Mouse (Mus musculus) intestine, embryonic 15.5 days (tissue): ENCODE data around the gene Wfdc1. TPM values are rescaled to one million over a fixed set of nuclear protein-coding genes. Genes with fewer than 3 reads are reported as not detected.

Experiments
- ATAC-seq: fragments of 200-750 bp; cut with Nextera tagmentation; 2 replicates; pipeline ENCODE4 v1.8.0; 2017; ENCODE audit warnings: moderate TSS enrichment, moderate library complexity
- H3K27ac ChIP-seq: fragments of 300-500 bp; sonication (generic); 2 replicates; pipeline ENCODE4 v1.5.1; 2015; ENCODE audit warnings: mild to moderate bottlenecking, inconsistent platforms
- H3K27me3 ChIP-seq: fragments of 300-500 bp; sonication (generic); replicated peaks from 2 replicates; pipeline ENCODE4 v1.6.1; 2015; ENCODE audit warnings: inconsistent platforms
- H3K36me3 ChIP-seq: fragments of 300-500 bp; sonication (generic); 2 replicates; pipeline ENCODE4 v1.6.1; 2015; ENCODE audit warnings: inconsistent platforms
- H3K4me1 ChIP-seq: fragments of 300-500 bp; sonication (generic); replicated peaks from 2 replicates; pipeline ENCODE4 v1.6.1; 2015; ENCODE audit warnings: inconsistent platforms
- H3K4me2 ChIP-seq: fragments of 300-500 bp; sonication (generic); replicated peaks from 2 replicates; pipeline ENCODE4 v1.6.1; 2015; ENCODE audit warnings: mild to moderate bottlenecking, inconsistent platforms
- H3K4me3 ChIP-seq: fragments of 300-500 bp; sonication (generic); replicated peaks from 2 replicates; pipeline ENCODE4 v1.5.1; 2015; ENCODE audit warnings: inconsistent platforms
- H3K9ac ChIP-seq: fragments of 300-500 bp; sonication (generic); 2 replicates; pipeline ENCODE4 v1.6.1; 2015; ENCODE audit warnings: inconsistent platforms
- H3K9me3 ChIP-seq: fragments of 300-500 bp; sonication (generic); 2 replicates; pipeline ENCODE4 v1.6.1; 2016; ENCODE audit warnings: inconsistent platforms
- WGBS: fragments of 180-500 bp; shearing (Covaris S2); methylation state at CpG from one replicate; pipeline ENCODE4 v1.1.7; 2015; 5-methylcytosine and 5-hydroxymethylcytosine counted together
- polyA plus RNA-seq: library from polyadenylated mRNA; unstranded; fragments of >200 nt; fragmentation: Nextera tagmentation; extraction: Ambion mirVana; gene quantifications from 2 replicates; pipeline ENCODE4 v1.2.1, GENCODE M21; 2015

The Wfdc1 gene
- polyA plus RNA-seq, 1 experiment from 2014 or later = 4.5 TPM

- H3K9me3 ChIP-seq = no peaks in the 10 kb centered on the region
- no peak overlapping the region for H3K4me2 ChIP-seq
- no peak overlapping the region for H3K27ac ChIP-seq
- WGBS = 90% methylated on average over 1 of the region's 1 CpGs
- H3K36me3 ChIP-seq = no peaks in the 10 kb centered on the region
- H3K4me1 ChIP-seq = no peaks in the 10 kb centered on the region
- ATAC-seq = no peak
- H3K27me3 ChIP-seq = no peaks in the 10 kb centered on the region
- H3K4me3 ChIP-seq = no peak overlapping the region
- no peak overlapping the region for H3K9ac ChIP-seq
These were observed 23.2 kb upstream of the Wfdc1 start for GRCm38 (mm10) chr8:119642960-119643359.

GRCm38 (mm10) chr8:119644429-119644960, 21.7 kb upstream of the Wfdc1 start:
- H3K36me3 ChIP-seq = no peaks in the 10 kb centered on the region
- no peak overlapping the region for H3K4me3 ChIP-seq
- no peak for ATAC-seq
- no peak overlapping the region for H3K27ac ChIP-seq
- WGBS = 78% methylated on average over 17 of the region's 17 CpGs
- H3K9ac ChIP-seq = no peak overlapping the region
- H3K4me1 ChIP-seq = no peaks in the 10 kb centered on the region
- H3K27me3 ChIP-seq = no peaks in the 10 kb centered on the region
- H3K9me3 ChIP-seq = no peaks in the 10 kb centered on the region
- no peak overlapping the region for H3K4me2 ChIP-seq

DNA sequence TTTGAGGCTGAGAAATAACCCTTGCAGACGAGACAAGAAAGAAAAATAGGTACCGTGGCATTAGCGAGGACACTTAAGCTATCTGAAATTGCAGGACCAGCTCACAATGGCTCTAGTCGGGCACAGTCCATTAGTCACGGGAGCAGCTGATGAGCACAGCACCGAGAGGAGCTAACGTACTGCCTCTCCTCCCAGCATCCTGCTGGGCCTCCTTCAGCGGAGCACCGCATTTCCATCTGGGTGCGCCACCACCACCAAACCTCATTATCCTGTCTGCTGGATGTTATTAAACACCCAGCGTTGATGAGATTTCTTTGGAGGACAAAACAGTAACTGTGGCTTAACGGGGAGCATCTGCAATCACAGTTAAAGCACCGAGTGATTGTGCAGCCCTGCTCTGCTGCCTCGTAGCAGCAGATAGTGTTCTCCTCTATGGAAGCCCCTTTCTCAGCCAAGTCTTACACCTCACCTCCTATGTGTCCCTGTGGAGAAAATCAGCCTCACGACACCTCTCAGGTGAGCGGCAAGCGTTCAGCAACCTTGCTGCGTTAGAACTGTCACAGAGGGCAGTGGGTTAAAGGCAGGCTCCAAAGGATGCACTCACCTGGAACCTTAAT, 21.1 kb upstream of the Wfdc1 start:
- Histone ChIP-seq H3K9ac (no peak overlapping the region), H3K27me3 (no peaks in the 10 kb centered on the region), H3K9me3 (no peaks in the 10 kb centered on the region), H3K27ac (no peak overlapping the region), H3K4me3 (no peak overlapping the region), H3K4me2 (no peak overlapping the region), H3K4me1 (no peaks in the 10 kb centered on the region), H3K36me3 (no peaks in the 10 kb centered on the region)
- WGBS = 75% methylated on average over 18 of the region's 18 CpGs
- ATAC-seq = no peak

DNA sequence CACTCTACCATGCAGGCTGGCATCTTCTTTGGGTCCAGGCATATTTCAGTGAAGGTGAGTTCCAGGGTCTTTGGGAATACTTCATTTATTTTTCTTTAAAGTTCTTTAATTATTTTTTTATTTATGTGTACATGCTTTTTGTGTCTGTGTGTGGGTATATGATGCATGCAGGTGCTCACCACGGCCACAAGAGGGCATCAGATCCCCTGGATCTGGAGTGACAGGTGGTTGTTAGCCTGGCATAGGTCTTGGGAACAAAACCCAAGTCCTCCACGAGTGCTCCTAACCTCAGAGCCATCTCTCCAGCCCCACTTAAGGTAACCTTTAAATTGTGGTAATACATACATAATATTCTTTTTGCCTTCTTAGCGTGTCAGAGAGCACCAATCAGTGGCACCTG, 20.0 kb upstream of the Wfdc1 start:
- H3K9ac ChIP-seq = no peak overlapping the region
- H3K27ac ChIP-seq = no peak overlapping the region
- 66% methylated on average over 3 of the region's 3 CpGs for WGBS
- H3K4me2 ChIP-seq = no peak overlapping the region
- H3K4me1 ChIP-seq = no peaks in the 10 kb centered on the region
- ATAC-seq = no peak
- no peaks in the 10 kb centered on the region for H3K9me3 ChIP-seq
- H3K36me3 ChIP-seq = no peaks in the 10 kb centered on the region
- no peak overlapping the region for H3K4me3 ChIP-seq
- no peaks in the 10 kb centered on the region for H3K27me3 ChIP-seq

- no peaks in the 10 kb centered on the region for H3K36me3 ChIP-seq
- no peak overlapping the region for H3K9ac ChIP-seq
- WGBS = 82% methylated on average over 7 of the region's 7 CpGs
- ATAC-seq = no peak
- H3K9me3 ChIP-seq = no peaks in the 10 kb centered on the region
- H3K4me2 ChIP-seq = no peak overlapping the region
- H3K27ac ChIP-seq = no peak overlapping the region
- no peaks in the 10 kb centered on the region; the same call in 1 of the 2 replicates for H3K4me1 ChIP-seq
- H3K27me3 ChIP-seq = no peaks in the 10 kb centered on the region
- H3K4me3 ChIP-seq = no peak overlapping the region
These were observed 19.3 kb upstream of the Wfdc1 start for GRCm38 (mm10) chr8:119646846-119647245.

- Histone ChIP-seq H3K4me2 (no peak overlapping the region), H3K9me3 (no peaks in the 10 kb centered on the region), H3K4me1 (peaks cover 5% of the 10 kb centered on the region), H3K4me3 (no peak overlapping the region), H3K27ac (no peak overlapping the region), H3K9ac (no peak overlapping the region), H3K36me3 (no peaks in the 10 kb centered on the region), H3K27me3 (no peaks in the 10 kb centered on the region)
- 29% methylated on average over 2 of the region's 2 CpGs for WGBS
- peak; percentile 49; the same call in 1 of the 2 replicates for ATAC-seq
These were observed 14.8 kb upstream of the Wfdc1 start for GRCm38 (mm10) chr8:119651324-119651723.

- WGBS = 39% methylated on average over 5 of the region's 5 CpGs
- H3K27ac ChIP-seq = no peak overlapping the region
- no peak overlapping the region for H3K9ac ChIP-seq
- peaks cover 17% of the 10 kb centered on the region for H3K4me1 ChIP-seq
- H3K4me2 ChIP-seq = no peak overlapping the region
- H3K4me3 ChIP-seq = no peak overlapping the region
- H3K27me3 ChIP-seq = no peaks in the 10 kb centered on the region
- no peaks in the 10 kb centered on the region for H3K36me3 ChIP-seq
- ATAC-seq = peak; percentile 57; the same call in 1 of the 2 replicates
- H3K9me3 ChIP-seq = no peaks in the 10 kb centered on the region
These were observed 9.3 kb upstream of the Wfdc1 start for GRCm38 (mm10) chr8:119656709-119657464.

DNA sequence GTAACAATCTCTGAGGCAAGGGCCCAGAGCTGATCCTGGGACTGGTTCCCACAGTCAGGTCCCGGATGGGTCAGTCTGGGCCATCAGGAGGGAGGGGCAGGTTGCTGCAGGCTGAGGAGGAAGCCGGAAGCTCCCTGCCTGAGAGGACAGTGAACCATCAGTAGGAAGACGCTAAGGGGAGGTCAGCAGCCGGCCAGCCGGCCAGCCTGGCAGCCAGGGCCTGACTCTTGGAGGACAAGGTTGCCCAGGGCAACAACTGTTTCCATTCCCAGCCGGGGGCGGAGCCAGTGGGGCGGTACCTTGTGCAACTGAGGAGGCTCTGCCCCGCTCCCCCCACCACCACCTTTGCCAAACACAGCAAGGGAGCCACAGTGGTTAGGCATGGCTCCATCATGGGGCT, 5.1 kb upstream of the Wfdc1 start:
- H3K4me3 ChIP-seq = no peak overlapping the region
- no peaks in the 10 kb centered on the region for H3K36me3 ChIP-seq
- 15% methylated on average over 9 of the region's 9 CpGs for WGBS
- H3K9me3 ChIP-seq = no peaks in the 10 kb centered on the region
- peak overlapping the region; percentile 17; the same call in 1 of the 2 replicates for H3K27ac ChIP-seq
- no peak overlapping the region for H3K9ac ChIP-seq
- peaks cover 22% of the 10 kb centered on the region for H3K4me1 ChIP-seq
- peak; percentile 32; the same call in 1 of the 2 replicates for ATAC-seq
- no peak overlapping the region for H3K4me2 ChIP-seq
- H3K27me3 ChIP-seq = no peaks in the 10 kb centered on the region

DNA sequence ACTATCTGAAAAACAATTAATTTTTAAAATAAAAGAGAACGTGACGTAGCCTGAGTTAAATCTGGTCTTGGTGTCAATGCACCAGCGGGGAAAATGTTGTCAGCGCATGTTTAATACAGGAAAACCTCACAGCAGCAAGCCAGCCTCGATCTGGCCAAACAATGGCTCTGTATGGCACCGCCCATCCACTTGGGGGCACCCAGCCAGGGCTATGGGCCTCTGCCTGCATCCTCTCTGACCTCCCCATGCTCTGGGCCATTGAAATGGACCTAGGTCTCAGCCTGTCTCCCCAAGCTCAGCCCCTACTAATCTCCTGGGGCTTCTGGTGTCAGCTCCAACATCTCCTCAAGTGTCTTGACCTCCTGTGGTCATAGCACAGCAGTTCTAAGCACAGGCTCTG, 4.3 kb upstream of the Wfdc1 start:
- H3K36me3 ChIP-seq = no peaks in the 10 kb centered on the region
- H3K4me2 ChIP-seq = no peak overlapping the region
- H3K4me1 ChIP-seq = peaks cover 29% of the 10 kb centered on the region
- no peak overlapping the region for H3K4me3 ChIP-seq
- no peak overlapping the region for H3K9ac ChIP-seq
- ATAC-seq = no peak
- 78% methylated on average over 6 of the region's 6 CpGs for WGBS
- H3K27me3 ChIP-seq = no peaks in the 10 kb centered on the region
- H3K27ac ChIP-seq = no peak overlapping the region
- H3K9me3 ChIP-seq = no peaks in the 10 kb centered on the region

- H3K27me3 ChIP-seq = no peaks in the 10 kb centered on the region
- H3K9me3 ChIP-seq = no peaks in the 10 kb centered on the region
- H3K9ac ChIP-seq = no peak overlapping the region
- WGBS = 60% methylated on average over 11 of the region's 11 CpGs
- ATAC-seq = no peak
- H3K4me1 ChIP-seq = peaks cover 30% of the 10 kb centered on the region
- no peak overlapping the region for H3K4me2 ChIP-seq
- no peak overlapping the region for H3K4me3 ChIP-seq
- H3K27ac ChIP-seq = no peak overlapping the region
- H3K36me3 ChIP-seq = no peaks in the 10 kb centered on the region
These were observed 2.7 kb upstream of the Wfdc1 start for GRCm38 (mm10) chr8:119663440-119663839.

DNA sequence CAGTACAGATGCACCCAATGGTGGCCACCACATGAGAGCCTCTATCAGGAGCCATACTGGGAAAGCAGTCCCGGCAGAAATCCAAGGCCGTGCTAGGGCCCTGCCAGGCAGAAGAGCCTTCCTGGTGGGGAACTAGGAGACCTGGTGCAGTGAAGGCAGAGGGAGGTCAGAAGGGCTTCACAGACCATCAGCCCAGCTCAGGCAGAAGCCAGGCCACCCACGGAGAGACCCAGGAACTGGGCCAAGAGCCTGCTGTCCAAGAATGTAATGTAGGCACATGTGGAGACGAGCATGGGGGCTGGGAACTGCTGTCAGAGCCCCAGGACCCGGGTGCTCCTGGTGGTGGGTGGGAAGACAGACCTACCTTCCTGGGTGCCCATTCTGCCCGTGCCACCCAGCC, 895 bp upstream of the Wfdc1 start:
- ATAC-seq = no peak
- Histone ChIP-seq H3K36me3 (no peaks in the 10 kb centered on the region), H3K4me1 (peaks cover 42% of the 10 kb centered on the region), H3K4me3 (no peak overlapping the region), H3K9ac (no peak overlapping the region), H3K27ac (no peak overlapping the region), H3K4me2 (no peak overlapping the region), H3K27me3 (no peaks in the 10 kb centered on the region), H3K9me3 (no peaks in the 10 kb centered on the region)
- 65% methylated on average over 6 of the region's 6 CpGs for WGBS

DNA sequence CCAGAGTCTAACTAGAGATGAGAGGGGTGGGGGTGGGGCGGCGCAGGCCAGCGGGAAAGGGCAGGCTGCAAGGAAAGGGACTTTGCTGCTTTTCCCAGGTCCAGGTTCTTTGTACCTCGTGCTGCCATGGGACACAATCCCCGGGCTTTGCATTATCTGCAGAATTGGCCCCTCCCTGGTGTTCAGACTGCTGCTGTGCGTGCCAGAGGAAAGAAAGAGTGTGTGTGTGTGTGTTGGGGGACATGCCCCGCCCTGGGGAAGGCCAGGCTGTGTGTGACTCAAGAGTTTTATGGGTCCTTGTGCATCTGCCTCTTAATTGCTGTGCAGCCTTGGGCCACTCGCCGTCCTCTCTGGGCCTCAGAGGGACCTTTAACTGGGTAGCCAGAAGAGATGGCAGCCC, 2.3 kb downstream of the Wfdc1 start:
- H3K27me3 ChIP-seq = no peaks in the 10 kb centered on the region
- H3K9me3 ChIP-seq = no peaks in the 10 kb centered on the region
- H3K27ac ChIP-seq = 0 out of 2 replicates have a peak overlapping the region, but pooled peaks have one; percentile 1
- WGBS = 61% methylated on average over 9 of the region's 9 CpGs
- no peaks in the 10 kb centered on the region for H3K36me3 ChIP-seq
- H3K9ac ChIP-seq = no peak overlapping the region
- H3K4me1 ChIP-seq = peaks cover 39% of the 10 kb centered on the region
- H3K4me2 ChIP-seq = no peak overlapping the region
- H3K4me3 ChIP-seq = no peak overlapping the region
- peak; percentile 76 for ATAC-seq
